Mouse (Mus musculus): Measurements from ENCODE around the gene Acbd6.

Gene Acbd6

DNA sequence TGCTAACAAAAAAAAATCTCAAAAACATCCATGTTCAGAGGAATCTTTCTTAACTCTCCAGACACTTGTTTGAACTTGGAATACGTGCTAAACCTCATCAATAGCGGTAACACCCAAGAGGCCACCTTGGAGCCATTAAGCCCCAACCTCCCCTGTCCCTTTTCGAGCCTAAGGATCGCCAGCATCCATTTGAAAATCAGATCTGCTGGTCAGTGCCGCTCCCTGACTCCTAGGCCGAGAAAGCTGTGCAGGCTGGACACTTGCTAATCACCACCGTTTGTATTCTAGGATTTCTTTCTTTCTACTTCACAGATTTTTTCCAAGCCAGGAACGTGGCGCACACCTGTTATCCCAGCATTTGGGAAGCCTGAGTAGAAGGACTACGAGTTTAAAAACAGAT is 169.9 kb downstream of the Acbd6 start:
- DNase-seq = no peak

DNA sequence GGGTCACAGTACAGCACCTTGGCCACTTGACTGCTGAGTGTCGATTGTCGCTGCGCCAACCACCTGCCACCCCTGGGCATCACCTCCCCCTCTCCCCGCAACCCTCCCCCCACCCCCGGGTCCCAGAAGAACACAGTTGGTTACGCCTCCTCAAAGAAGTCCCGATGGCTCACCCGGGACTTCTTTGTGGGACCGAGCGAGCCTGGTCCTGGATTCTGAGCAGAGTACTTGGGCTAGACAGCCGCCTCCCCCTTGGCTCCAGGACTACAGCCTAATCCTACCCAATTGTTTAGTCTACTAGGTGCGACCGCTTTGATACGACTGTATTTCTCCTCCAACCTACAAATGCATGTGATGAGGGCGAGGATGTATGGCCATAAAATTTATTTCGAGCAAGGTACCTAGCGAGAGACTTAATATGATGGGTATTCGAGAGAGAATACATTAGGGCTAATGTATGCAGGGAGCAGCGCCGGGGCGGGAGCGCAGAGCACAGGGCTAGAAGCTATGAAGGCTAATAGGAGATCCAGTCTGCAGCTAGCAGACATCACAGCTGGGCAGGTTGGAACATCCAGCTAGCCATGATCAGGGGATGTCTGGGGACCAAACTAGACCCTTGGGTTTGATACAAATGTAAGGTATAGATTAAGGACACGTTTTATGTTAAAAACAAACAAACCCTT is 171.3 kb downstream of the Acbd6 start:
- DNase-seq = no peak

DNA sequence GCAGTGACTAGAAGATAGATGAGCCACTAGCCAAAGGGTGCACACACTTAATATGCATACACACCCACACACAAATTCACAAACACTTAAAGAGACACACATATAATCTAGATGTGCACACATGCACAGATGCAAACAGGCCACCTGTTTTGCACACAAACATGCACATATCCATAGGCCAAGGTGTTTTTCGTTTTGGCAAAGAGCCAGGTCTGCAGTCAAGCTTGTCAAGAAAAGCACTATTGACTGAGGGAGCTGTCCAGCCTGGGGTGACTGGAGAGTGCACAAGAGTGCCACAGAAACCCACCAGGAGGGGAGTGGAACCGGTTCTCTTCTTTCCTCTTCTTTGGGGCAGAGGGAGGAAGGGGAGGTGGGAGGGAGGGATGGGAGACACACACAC is 173.2 kb downstream of the Acbd6 start:
- DNase-seq = no peak

DNA sequence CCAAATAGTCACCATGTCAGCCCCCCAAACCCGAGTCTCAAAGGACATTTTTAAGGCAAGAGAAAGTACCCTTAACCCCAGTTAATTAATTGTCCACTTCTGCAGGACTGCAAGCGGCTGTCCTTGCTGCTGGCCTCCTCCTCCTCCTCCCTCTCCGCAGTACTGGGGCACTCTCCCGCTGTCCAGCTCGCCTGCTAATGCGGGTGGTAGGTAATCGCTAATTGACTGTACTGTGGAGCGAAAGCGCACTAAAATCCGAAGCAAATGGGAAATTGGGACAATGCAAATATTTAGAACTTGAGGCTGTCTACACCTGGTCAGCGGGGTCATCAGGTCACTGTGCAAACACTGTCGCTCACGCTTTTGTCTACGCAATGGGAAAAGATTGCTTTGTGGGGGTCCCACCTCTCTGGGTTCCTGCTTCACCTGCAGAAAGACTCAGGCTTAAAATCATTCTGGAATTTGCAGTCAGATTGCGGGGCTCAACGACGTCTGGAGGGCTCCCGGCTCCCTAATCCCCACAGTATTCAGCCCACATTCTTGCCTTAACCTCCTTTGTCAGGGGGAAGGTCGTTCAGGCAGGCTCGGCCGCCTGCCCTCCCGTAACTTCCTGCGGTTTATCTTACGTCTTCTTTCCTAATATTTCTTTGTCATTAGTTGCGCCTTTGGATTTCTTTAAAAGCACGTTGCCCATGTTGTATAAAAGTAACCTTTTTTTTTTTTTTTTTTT is 178.3 kb downstream of the Acbd6 start:
- DNase-seq = no peak

DNA sequence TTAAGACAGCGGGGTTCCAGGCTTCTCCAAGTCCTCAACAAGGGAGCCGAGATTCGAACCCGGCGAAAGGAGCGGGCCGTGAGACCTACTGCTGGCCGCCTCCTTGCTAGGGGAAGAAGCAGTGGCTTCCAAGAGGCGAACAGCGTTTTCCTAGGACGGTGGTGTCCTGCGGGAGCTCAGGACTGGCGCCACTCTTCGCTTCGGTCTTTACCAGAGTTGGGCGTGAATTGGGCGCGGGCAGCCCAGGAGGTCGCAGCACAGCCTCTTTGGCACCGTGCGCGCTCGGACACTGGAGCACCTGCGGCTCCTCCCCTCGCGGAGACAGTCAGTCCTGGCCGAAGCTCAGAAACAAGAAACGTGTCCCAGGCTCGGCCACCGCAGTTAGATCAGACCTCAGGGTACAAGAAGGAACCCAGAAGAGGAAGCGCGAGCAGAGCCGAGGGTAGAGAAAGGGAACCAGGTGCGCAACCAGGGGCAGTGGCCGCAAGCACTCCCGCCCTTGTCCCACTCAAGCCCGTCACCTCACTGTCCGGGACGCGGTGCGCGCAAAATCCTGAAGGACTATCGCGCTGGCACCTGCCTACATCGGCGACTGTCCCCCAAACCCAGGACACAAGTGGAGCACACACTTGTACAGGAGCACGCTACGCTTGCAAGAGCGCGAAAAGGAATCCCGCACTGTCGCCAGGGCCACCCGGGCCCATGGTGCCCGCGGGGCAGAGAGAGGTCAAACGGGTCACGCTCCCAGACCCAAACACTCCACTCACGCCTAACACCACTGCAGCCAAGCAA is 179.3 kb downstream of the Acbd6 start:
- DNase-seq = no peak

DNA sequence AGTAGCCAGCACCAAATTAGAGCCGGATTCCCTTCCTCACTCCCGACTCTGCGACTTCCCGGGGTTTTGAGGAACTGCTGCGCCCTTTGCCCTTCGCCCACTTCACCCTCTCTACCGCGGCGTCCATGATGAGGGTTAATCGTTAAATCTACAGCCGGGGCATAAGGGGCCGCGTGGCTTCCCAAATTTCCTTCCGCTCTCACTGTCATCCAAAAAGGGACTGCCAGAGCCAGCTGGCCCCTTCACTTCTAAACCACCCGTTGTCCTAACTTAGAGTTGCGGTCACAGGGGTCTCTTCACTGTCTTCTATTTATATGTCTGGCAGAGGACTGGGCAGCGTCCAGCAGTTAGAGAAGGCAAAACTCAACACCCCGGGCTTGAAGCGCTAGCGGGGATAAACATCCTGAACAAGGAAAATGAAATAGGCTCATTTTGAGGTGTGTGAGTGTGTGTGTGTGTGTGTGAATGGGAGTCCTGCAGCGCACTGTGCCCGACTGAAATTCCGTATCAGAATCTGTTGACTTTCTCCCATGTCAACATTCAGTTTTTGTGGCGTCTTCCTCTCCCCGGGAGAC is 180.0 kb downstream of the Acbd6 start:
- no peak for DNase-seq
